Mouse (Mus musculus): ENCODE data around the gene Gm19684.
"Not testable (repeated sequence)": the region's sequence is repeated elsewhere in the genome, so short reads cannot be mapped to it uniquely, and the experiment has no call there.

The Gm19684 gene

GRCm38 (mm10) chr17:36131516-36132265, 10.2 kb downstream of the Gm19684 start:
- peak; percentile 51 to 71 for DNase-seq

- DNase-seq: not testable (repeated sequence)
Observed at GRCm38 (mm10) chr17:36135421-36136231, 14.1 kb downstream of the Gm19684 start.

- DNase-seq: not testable (repeated sequence)
Observed at GRCm38 (mm10) chr17:36136299-36136848, 14.9 kb downstream of the Gm19684 start.

GRCm38 (mm10) chr17:36145111-36145860, 23.8 kb downstream of the Gm19684 start:
- peak; percentile 56 to 71 for DNase-seq

- not testable (repeated sequence) for DNase-seq
Observed at GRCm38 (mm10) chr17:36145861-36146156, 24.3 kb downstream of the Gm19684 start.

- DNase-seq: peak in 1 of 2 experiments; percentile 66
Observed at GRCm38 (mm10) chr17:36146937-36147336, 25.5 kb downstream of the Gm19684 start.

GRCm38 (mm10) chr17:36148468-36148867, 27.0 kb downstream of the Gm19684 start:
- DNase-seq: not testable (repeated sequence)

GRCm38 (mm10) chr17:36151200-36151599, 29.7 kb downstream of the Gm19684 start:
- not testable (repeated sequence) for DNase-seq

GRCm38 (mm10) chr17:36154271-36155149, 33.0 kb downstream of the Gm19684 start:
- no peak for DNase-seq

GRCm38 (mm10) chr17:36157782-36158181, 36.3 kb downstream of the Gm19684 start:
- DNase-seq: peak; percentile 29 to 42

- DNase-seq: not testable (repeated sequence)
Observed at GRCm38 (mm10) chr17:36158264-36158663, 36.8 kb downstream of the Gm19684 start.

- DNase-seq: no peak
Observed at GRCm38 (mm10) chr17:36161129-36162051, 39.9 kb downstream of the Gm19684 start.

GRCm38 (mm10) chr17:36166901-36167300, 45.4 kb downstream of the Gm19684 start:
- DNase-seq: not testable (repeated sequence)

- DNase-seq: peak in 1 of 2 experiments; percentile 47
Observed at GRCm38 (mm10) chr17:36167306-36168038, 46.0 kb downstream of the Gm19684 start.

GRCm38 (mm10) chr17:36168039-36168652, 46.7 kb downstream of the Gm19684 start, which contains the start of gene Gm8909:
Gene Gm8909, minus strand, starts transcription at chr17:36168537.
- peak in 1 of 2 experiments; percentile 47 for DNase-seq

GRCm38 (mm10) chr17:36169094-36169493, 47.6 kb downstream of the Gm19684 start:
- not testable (repeated sequence) for DNase-seq

- DNase-seq: no peak
Observed at GRCm38 (mm10) chr17:36169753-36170152, 48.3 kb downstream of the Gm19684 start.

GRCm38 (mm10) chr17:36170287-36170814, 48.9 kb downstream of the Gm19684 start:
- no peak for DNase-seq

GRCm38 (mm10) chr17:36176132-36176531, 54.7 kb downstream of the Gm19684 start:
- not testable (repeated sequence) for DNase-seq
